Mouse (Mus musculus) forebrain, embryonic 10.5 days (tissue): ENCODE measurements around the gene Slc4a5. TPM values are rescaled to one million over a fixed set of nuclear protein-coding genes. Genes with fewer than 3 reads are reported as not detected.
"Not testable (repeated sequence)": the region's sequence is repeated elsewhere in the genome, so short reads cannot be mapped to it uniquely, and the experiment has no call there.

Experiments
- DNase-seq: peaks from one replicate; pipeline ENCODE4 v3.0.0-alpha.2; 2017; ENCODE audit warnings: low spot score; ENCODE audit errors: extremely low spot score
- H3K27ac ChIP-seq: fragments of 300-500 bp; sonication (generic); 2 replicates; pipeline ENCODE4 v1.5.1; 2016; ENCODE audit warnings: mild to moderate bottlenecking
- H3K27me3 ChIP-seq: fragments of 300-500 bp; sonication (generic); 2 replicates; pipeline ENCODE4 v1.6.1; 2016; ENCODE audit warnings: mild to moderate bottlenecking; ENCODE audit not compliant: poor library complexity, severe bottlenecking
- H3K36me3 ChIP-seq: fragments of 300-500 bp; sonication (generic); replicated peaks from 2 replicates; pipeline ENCODE4 v1.6.1; 2016; ENCODE audit warnings: mild to moderate bottlenecking, moderate library complexity
- H3K4me1 ChIP-seq: fragments of 300-500 bp; sonication (generic); 2 replicates; pipeline ENCODE4 v1.6.1; 2016
- H3K4me3 ChIP-seq: fragments of 300-500 bp; sonication (generic); 2 replicates; pipeline ENCODE4 v1.5.1; 2016; ENCODE audit warnings: mild to moderate bottlenecking, moderate library complexity
- H3K9me3 ChIP-seq: fragments of 300-500 bp; sonication (generic); 2 replicates; pipeline ENCODE4 v1.6.1; 2016; ENCODE audit warnings: mild to moderate bottlenecking, moderate library complexity
- WGBS: fragments of 180-500 bp; shearing (Covaris S2); methylation state at CpG from one replicate; pipeline ENCODE4 v1.1.7; 2016; 5-methylcytosine and 5-hydroxymethylcytosine counted together
- polyA plus RNA-seq: library from polyadenylated mRNA; unstranded; fragments of >200 nt; fragmentation: Nextera tagmentation; extraction: Ambion mirVana; gene quantifications from 2 replicates; pipeline ENCODE4 v1.2.1, GENCODE M21; 2016

The Slc4a5 gene
- polyA plus RNA-seq, 1 experiment from 2014 or later, result 0.30 TPM

DNA sequence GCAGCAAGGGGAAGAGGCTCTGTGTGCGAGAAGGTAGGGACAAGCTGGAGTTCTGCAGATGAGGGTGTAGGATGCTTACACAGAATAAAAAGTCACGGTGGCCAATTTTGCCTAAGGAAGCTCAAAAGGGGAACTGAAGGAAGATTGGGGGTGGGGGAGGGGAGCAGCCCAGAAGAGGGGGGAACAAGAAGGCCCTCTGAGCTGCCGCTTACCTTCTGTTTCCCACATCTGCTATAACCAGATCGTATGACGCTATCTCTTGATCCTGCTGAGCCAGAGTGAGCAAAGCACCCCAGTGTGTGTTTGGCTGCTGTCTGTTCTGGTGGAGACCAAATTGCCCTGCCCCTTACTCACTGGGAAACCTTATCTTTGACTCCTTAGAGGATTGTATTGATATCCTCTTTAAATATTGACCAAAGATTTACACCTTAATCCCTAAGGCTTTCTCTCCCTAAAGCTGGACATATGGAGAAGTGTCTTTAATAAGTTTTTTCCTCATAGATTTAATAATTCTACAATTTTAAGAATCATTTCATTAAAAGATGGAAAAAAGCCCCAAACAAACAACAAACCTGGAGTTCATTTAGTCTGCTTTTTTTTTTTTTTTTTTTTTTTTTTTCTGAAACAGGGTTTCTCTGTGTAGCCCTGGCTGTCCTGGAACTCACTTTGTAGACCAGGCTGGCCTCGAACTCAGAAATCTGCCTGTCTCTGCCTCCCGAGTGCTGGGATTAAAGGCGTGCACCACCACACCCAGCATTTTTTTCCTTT is 104.2 kb downstream of the Slc4a5 start:
- 74% methylated on average over 8 of the region's 8 CpGs for WGBS
- DNase-seq, result no peak
- Histone ChIP-seq H3K27me3 (no peaks in the 10 kb centered on the region), H3K36me3 (peaks cover 6% of the 10 kb centered on the region), H3K4me1 (peaks cover 19% of the 10 kb centered on the region), H3K27ac (no peak overlapping the region), H3K9me3 (no peaks in the 10 kb centered on the region), H3K4me3 (no peak overlapping the region)

DNA sequence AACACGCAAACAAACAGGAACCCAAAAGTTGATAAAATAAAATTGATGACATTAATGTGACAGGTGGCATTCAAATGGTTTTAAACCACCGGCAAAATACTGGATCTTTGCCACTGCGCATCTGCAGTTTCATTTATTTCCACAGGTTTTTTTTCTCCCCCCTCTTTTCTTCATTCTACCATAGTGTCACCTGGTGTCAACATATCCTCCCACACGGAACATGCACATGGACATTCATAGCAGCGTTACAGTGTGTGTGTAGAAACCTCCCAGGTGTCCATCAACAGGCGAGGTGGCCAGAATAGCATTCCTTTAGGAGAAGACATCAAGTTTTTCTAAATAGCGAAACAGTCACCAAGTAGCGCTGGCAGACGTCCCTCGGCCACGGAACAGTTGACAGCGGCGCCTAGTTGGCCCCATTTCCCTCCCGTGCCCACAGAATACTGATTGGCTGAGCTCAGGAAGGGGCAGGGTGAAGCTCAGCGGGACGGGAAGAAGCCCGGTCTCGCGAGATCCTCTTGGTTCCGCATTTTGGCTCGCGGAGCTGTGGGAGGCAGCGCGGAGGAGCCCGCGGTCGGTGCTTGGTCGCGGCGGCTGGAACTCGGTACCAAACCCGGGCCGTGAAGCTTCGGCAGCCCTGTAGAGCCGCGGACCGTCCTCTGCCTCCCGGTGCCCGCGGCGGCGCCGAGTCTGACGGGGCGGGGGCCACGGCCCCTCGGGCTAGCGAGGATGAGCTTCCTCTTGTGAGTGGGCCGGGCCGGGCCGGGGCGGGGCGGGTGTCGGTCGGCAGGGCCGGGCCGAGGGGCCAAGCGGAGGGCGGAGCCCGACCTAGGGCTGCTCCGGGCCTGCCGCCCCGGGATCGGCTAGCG is 106.1 kb downstream of the Slc4a5 start, which contains the start of the genes Mthfd2 and Mob1a:
TSS of gene Mthfd2 (minus strand) at position 384 of the 869 bp plus-strand sequence.
TSS of gene Mob1a (plus strand) at position 492 of the 869 bp plus-strand sequence.
- Histone ChIP-seq H3K27ac (peak within 1 kb of the TSS; percentile 97), H3K27me3 (no peaks in the 10 kb centered on the region)

DNA sequence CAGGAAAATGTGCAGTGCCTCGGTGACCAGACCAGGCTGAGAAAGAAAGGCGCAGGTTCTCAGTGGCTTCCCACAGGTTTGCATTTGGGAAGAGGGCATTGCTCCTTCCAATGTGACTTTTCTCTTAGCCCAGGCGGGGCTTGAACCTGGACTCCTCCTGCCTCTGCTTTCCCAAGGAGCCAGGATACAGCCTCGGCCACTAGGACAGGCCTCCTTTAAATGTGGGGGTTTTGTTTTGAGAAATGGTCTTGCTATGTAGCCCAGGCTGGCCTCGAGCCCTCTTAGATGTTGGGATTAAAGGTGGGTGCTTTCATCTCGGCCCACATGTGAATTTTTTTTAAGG is 106.7 kb downstream of the Slc4a5 start:
- H3K4me3 ChIP-seq, result peak overlapping the region; percentile 95
- WGBS, result 10% methylated on average over 6 of the region's 6 CpGs

More for the DNA sequence above, 106.1 kb downstream of the Slc4a5 start, which contains the start of the genes Mthfd2 and Mob1a:
- WGBS, result 2% methylated on average over 65 of the region's 65 CpGs
- Histone ChIP-seq H3K36me3 (peaks cover 21% of the 10 kb centered on the region), H3K4me1 (peaks cover 19% of the 10 kb centered on the region), H3K9me3 (no peaks in the 10 kb centered on the region), H3K4me3 (peak within 1 kb of the TSS; percentile 95)
- peak; percentile 94 for DNase-seq

DNA sequence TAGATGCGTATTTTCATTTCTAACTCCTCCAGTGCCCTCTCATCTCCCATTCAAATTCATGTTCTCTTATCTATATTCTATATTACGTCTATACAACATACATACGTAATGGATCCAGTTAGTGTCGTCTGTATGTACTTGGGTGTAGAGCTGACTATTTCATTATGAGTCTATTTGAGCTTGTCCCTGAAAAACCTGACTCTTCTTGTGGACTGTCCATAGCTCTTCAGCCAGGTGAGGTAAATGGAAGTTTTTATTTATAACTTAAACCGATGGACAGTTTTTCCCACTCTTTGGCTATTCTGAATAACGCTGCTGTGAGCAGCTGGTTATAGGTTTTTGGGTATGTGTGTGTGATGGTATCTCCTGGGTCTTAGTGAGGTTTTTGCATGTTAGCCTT is 107.1 kb downstream of the Slc4a5 start:
- WGBS, result 74% methylated on average over 6 of the region's 6 CpGs
- no peak for DNase-seq
- no peaks in the 10 kb centered on the region for H3K27me3 ChIP-seq
- peaks cover 31% of the 10 kb centered on the region for H3K36me3 ChIP-seq
- H3K27ac ChIP-seq, result peak overlapping the region; percentile 97; the same call in 1 of the 2 replicates
- no peaks in the 10 kb centered on the region for H3K9me3 ChIP-seq
- peak overlapping the region; percentile 95 for H3K4me3 ChIP-seq
- peaks cover 19% of the 10 kb centered on the region for H3K4me1 ChIP-seq

More for the DNA sequence above, 106.7 kb downstream of the Slc4a5 start:
- Histone ChIP-seq H3K27me3 (no peaks in the 10 kb centered on the region), H3K4me1 (peaks cover 19% of the 10 kb centered on the region), H3K9me3 (no peaks in the 10 kb centered on the region), H3K36me3 (peaks cover 27% of the 10 kb centered on the region), H3K27ac (peak overlapping the region; percentile 97)
- DNase-seq, result no peak

DNA sequence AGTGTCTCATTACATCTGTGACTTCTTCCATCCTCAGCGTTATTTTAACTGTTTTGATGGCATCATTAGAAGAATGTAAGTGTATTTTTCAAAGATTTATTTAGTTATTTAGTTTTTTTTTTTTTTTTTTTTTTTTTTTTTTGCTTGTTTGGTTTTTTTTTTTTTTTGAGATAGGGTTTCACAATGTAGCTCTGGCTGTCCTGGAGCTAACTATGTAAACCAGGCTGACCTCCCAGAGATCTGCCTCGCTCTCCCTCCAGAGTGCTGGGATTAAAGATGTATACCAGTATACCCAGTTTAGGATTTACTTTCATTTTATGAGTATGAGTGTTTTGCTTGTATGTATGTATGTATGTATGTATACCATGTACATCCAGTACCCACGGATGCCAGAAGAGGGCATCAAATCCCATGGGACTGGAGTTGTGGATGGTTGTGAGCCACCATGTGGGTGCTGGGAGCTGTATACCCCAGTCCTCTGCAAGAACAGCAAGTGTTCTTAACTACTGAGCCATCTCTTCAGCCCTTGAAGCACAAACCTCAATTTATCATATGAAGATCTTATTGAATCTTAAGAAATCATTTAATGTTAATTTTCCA is 108.1 kb downstream of the Slc4a5 start:
- Histone ChIP-seq H3K4me3 (peak overlapping the region; percentile 95; the same call in 1 of the 2 replicates), H3K27ac (no peak overlapping the region), H3K36me3 (peaks cover 40% of the 10 kb centered on the region), H3K9me3 (no peaks in the 10 kb centered on the region), H3K4me1 (peaks cover 19% of the 10 kb centered on the region), H3K27me3 (no peaks in the 10 kb centered on the region)
- no peak for DNase-seq
- WGBS, result 91% methylated on average over 3 of the region's 3 CpGs

DNA sequence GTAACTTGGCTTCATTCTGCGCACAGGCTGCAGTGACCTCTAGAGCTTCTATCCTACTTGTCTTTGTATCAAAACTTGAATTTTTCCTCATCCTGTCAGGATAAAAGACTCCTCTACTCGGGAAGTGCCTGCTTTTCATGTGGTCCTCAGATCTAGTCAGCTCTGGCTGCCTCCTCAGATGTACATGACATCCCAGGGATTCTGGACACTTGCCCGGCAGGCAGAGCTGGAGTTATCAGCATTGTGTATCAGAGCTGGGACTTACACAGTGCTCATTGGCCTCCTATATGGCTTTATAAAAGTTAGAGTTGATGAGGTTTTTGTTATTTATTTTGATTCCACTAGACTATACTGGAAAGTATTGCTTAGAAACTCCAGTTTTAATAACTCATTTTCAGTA is 121.8 kb downstream of the Slc4a5 start:
- H3K27me3 ChIP-seq, result no peaks in the 10 kb centered on the region
- WGBS, result 91% methylated on average over 3 of the region's 3 CpGs

DNA sequence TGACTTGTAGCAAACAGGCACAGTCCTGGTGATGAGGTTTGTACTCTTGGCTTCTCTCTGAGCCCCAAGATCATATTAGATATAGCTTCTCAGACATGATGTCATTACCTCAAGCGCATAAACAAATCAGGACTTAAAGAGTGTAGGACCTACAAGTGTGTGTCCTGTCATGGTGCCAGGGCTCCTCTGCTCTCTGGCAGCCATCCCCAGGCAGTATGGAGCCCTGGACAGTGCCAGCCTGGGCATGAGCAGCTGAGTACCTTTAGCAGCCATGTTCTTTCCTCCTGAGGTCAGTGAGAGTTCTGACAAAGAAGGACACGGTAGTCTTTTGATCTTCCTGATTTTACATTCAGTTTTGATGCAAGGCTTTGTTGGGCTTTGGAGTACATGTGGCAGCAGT is 123.3 kb downstream of the Slc4a5 start:
- 99% methylated on average over 2 of the region's 2 CpGs for WGBS
- H3K4me1 ChIP-seq, result no peaks in the 10 kb centered on the region
- H3K27me3 ChIP-seq, result no peaks in the 10 kb centered on the region
- DNase-seq, result no peak
- no peak overlapping the region for H3K27ac ChIP-seq
- no peaks in the 10 kb centered on the region for H3K9me3 ChIP-seq
- peaks cover 62% of the 10 kb centered on the region for H3K36me3 ChIP-seq
- H3K4me3 ChIP-seq, result no peak overlapping the region

More for the DNA sequence above, 121.8 kb downstream of the Slc4a5 start:
- peaks cover 74% of the 10 kb centered on the region for H3K36me3 ChIP-seq
- H3K9me3 ChIP-seq, result no peaks in the 10 kb centered on the region
- H3K4me3 ChIP-seq, result no peak overlapping the region
- H3K4me1 ChIP-seq, result no peaks in the 10 kb centered on the region
- DNase-seq, result no peak
- no peak overlapping the region for H3K27ac ChIP-seq

DNA sequence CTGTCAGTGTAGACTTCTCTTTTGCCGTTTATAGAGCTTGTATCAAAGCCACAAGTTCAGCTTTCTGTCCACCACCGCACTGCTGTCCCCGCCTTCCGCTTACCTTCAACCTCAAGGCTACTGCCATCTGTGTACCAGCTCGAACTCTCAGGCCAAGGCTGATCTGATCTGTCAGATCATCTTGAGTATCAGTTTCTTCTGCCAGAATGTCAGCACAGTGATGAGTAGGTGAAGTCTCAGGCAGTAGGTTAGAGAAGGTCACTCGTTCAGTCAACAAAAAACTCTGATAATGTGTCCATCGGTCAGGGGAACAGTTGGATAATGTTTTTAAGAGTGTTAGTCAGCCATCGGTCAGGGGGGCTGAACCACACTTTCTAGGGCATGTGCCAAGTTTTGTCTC is 125.7 kb downstream of the Slc4a5 start:
- not testable (repeated sequence) for H3K27me3 ChIP-seq, H3K27ac ChIP-seq, DNase-seq, H3K9me3 ChIP-seq, H3K4me3 ChIP-seq
- peaks cover 39% of the 10 kb centered on the region for H3K36me3 ChIP-seq
- H3K4me1 ChIP-seq, result peaks cover 15% of the 10 kb centered on the region
- 95% methylated on average over 8 of the region's 8 CpGs for WGBS

DNA sequence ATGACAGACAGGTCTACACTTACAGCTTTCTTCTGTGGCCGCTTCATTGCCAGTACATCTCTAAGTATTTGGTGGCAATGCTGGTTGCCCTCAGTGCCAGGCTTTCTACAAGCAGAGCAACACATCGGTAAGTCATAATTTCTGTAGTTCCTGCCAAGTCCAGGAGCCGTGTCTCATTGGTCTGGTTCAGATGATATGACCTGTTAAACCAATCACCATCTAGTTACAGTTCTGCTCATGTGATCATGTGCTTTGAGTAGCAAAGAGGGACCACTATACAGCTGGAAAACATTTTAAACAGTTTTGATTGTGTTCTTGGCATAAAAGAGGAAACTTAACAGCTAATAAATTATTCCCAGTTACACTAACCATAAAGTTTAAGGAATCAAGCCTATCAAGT is 128.3 kb downstream of the Slc4a5 start:
- no peaks in the 10 kb centered on the region for H3K9me3 ChIP-seq
- H3K4me3 ChIP-seq, result no peak overlapping the region
- WGBS, result 87% methylated on average over 3 of the region's 3 CpGs
- no peak overlapping the region for H3K27ac ChIP-seq
- peaks cover 28% of the 10 kb centered on the region for H3K4me1 ChIP-seq
- no peak for DNase-seq
- H3K27me3 ChIP-seq, result no peaks in the 10 kb centered on the region
- H3K36me3 ChIP-seq, result peaks cover 22% of the 10 kb centered on the region

DNA sequence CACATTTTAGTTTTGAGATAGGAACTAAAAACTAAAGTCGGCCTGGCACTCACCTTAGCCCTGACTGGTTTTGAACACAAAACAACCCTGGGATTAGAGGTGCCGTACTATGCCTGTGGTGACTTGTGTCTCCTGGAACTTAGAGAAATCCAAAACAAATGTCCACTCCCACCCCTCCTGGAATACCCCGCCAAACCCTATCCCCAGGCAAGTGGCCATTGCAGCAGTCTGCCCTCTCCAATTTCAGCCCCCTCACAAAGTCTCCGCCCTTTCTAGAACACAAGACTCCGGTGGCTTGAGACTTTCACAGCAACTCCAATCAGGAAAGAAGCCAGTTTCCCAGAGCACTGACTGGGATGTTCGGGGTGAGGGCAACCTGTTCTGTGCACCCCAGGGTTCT is 129.2 kb downstream of the Slc4a5 start, which contains the start of gene Bola3:
TSS of gene Bola3 (plus strand) at position 275 of the 400 bp plus-strand sequence.
- Histone ChIP-seq H3K4me3 (peak within 1 kb of the TSS; percentile 95), H3K4me1 (peaks cover 28% of the 10 kb centered on the region), H3K9me3 (no peaks in the 10 kb centered on the region), H3K27ac (peak within 1 kb of the TSS; percentile 97), H3K27me3 (no peaks in the 10 kb centered on the region), H3K36me3 (peaks cover 25% of the 10 kb centered on the region)
- WGBS, result 33% methylated on average over 6 of the region's 6 CpGs
- no peak for DNase-seq

DNA sequence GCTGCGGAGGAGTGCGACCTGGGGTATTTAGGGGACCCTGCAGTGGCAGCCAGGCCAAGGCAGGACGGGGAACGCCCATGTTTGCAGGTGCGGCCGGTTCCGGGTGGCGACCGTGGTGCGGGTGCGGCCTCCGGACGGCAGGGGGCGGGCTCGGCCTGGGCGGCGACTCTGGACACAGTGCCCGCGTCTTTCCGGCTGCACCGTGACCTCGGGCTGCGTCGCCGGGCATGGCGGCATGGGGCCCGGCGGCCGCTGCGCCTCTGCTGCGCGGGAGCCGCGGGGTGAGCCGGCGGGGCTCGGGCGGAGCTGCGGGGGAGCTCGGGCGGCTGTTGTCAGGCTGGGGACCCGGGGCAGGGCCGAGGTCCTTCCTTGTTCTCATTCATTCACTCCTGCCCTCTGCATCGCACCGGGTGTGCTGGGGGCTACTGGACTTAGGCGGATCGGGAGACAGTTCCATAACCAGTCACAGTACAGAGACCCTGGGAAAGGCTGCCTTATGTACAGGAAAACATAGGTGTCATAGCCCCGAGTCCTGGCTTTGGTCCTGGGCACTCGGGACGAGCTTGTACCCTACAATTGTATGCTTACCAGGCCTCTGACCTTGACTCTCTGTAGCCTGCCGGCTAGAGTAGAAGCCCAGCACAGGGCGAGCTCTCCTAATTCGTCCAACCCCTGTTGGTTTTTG is 129.8 kb downstream of the Slc4a5 start:
- H3K4me3 ChIP-seq, result peak overlapping the region; percentile 95
- H3K27me3 ChIP-seq, result no peaks in the 10 kb centered on the region
- DNase-seq, result peak; percentile 91
- H3K36me3 ChIP-seq, result peaks cover 28% of the 10 kb centered on the region
- WGBS, result under 1% methylated on average over 53 of the region's 53 CpGs
- H3K4me1 ChIP-seq, result peaks cover 28% of the 10 kb centered on the region
- peak overlapping the region; percentile 97 for H3K27ac ChIP-seq
- H3K9me3 ChIP-seq, result no peaks in the 10 kb centered on the region

DNA sequence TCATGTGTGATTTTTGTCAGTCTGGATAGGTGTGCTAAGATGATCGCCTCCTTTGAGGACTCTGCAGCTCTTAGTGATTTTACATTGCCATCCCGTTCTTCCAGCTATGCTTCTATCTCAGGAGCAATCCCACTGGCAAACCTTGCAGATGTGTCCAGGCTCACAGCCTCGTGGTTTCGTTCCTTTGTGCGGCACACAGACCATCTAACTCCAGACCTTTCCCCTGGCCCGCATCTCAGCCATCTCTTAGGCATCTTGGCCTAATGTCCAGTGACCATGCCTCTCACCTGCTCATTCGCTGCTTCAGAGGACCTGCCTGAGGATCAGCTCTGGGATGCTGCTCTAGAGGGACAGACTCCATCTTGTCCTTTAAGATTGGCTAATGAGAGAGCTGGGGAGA is 130.5 kb downstream of the Slc4a5 start:
- peaks cover 28% of the 10 kb centered on the region for H3K4me1 ChIP-seq
- H3K9me3 ChIP-seq, result no peaks in the 10 kb centered on the region
- peak overlapping the region; percentile 97 for H3K27ac ChIP-seq
- H3K4me3 ChIP-seq, result peak overlapping the region; percentile 95
- no peak for DNase-seq
- 87% methylated on average over 7 of the region's 7 CpGs for WGBS
- H3K27me3 ChIP-seq, result no peaks in the 10 kb centered on the region
- peaks cover 36% of the 10 kb centered on the region for H3K36me3 ChIP-seq
